ENCODE assay signal across 15 mouse cellular contexts in genomic region chr12:76527245-76527881, GRCm38 (mm10). TPM values are rescaled to one million over a fixed set of nuclear protein-coding genes. Genes with fewer than 3 reads are reported as not detected.
DNase-seq lines count a peak whose midpoint lies in the region; ATAC-seq and TF ChIP-seq lines count a peak whose summit lies in the region.
"Had no signal": no experiment of that assay in that cellular context is flagged by ENCODE, and none has a peak within 500 bp of the region (broad histone marks: within the 10 kb centered on the region; RNA-seq: fewer than 3 reads in every experiment).

No protein-coding gene starts in this region.

- TF ChIP-seq POLR2A in cerebellum, adult 2 months (IDR thresholded peaks at IDR 0.05; ENCODE audit: borderline replicate concordance, insufficient read depth, low read length), result no peak

- no peak overlapping the region for H3K4me3 ChIP-seq in lung, embryonic 16.5 days (ENCODE audit: low read length)
- no peak overlapping the region for H3K4me3 ChIP-seq in cerebellum, adult 2 months (replicated peaks; ENCODE audit: insufficient read depth, low read depth, low read length)
- no peak overlapping the region for H3K4me3 ChIP-seq in midbrain, embryonic 13.5 days (replicated peaks)
- H3K4me3 ChIP-seq: erythroblast, embryonic 14.5 days; limb, embryonic 12.5 days had no signal

- WGBS in lung, embryonic 16.5 days, result 24% methylated on average over 9 of the region's 9 CpGs
- WGBS in cerebellum, adult 2 months, result 84% methylated on average over 9 of the region's 9 CpGs
- 77% methylated on average over 9 of the region's 9 CpGs for WGBS in midbrain, embryonic 13.5 days

- H3K27me3 ChIP-seq in lung, embryonic 16.5 days (ENCODE audit: control insufficient read depth, insufficient read depth, low read depth, low read length), result peaks cover 25% of the 10 kb centered on the region
- no peaks in the 10 kb centered on the region for H3K27me3 ChIP-seq in cerebellum, adult 2 months (ENCODE audit: control insufficient read depth, insufficient read depth, low read length)
- peaks cover 39% of the 10 kb centered on the region for H3K27me3 ChIP-seq in midbrain, embryonic 13.5 days
- H3K27me3 ChIP-seq: Patski had no signal

- H3K9ac ChIP-seq in lung, embryonic 16.5 days (ENCODE audit: low read length), result no peak overlapping the region
- no peak overlapping the region for H3K9ac ChIP-seq in midbrain, embryonic 13.5 days (replicated peaks)
- H3K9ac ChIP-seq: limb, embryonic 12.5 days had no signal

- TF ChIP-seq CTCF in cerebellum, adult 2 months (IDR thresholded peaks at IDR 0.05; ENCODE audit: borderline replicate concordance, insufficient read depth, low read depth, low read length), result no peak

- H3K9me3 ChIP-seq in lung, embryonic 16.5 days (ENCODE audit: control insufficient read depth, low read length), result no peaks in the 10 kb centered on the region
- no peaks in the 10 kb centered on the region for H3K9me3 ChIP-seq in midbrain, embryonic 13.5 days

- no peak overlapping the region for H3K27ac ChIP-seq in lung, embryonic 16.5 days (ENCODE audit: low read length)
- no peak overlapping the region for H3K27ac ChIP-seq in cerebellum, adult 2 months (ENCODE audit: insufficient read depth, low read length)
- H3K27ac ChIP-seq in midbrain, embryonic 13.5 days, result no peak overlapping the region
- H3K27ac ChIP-seq: limb, embryonic 12.5 days had no signal

- H3K4me2 ChIP-seq in lung, embryonic 16.5 days (ENCODE audit: low read depth, low read length), result no peak overlapping the region
- no peak overlapping the region for H3K4me2 ChIP-seq in midbrain, embryonic 13.5 days (replicated peaks)
- H3K4me2 ChIP-seq: limb, embryonic 12.5 days; midbrain, embryonic 11.5 days had no signal

- no peaks in the 10 kb centered on the region for H3K36me3 ChIP-seq in lung, embryonic 16.5 days (ENCODE audit: control insufficient read depth, insufficient read depth, low read length)
- no peaks in the 10 kb centered on the region for H3K36me3 ChIP-seq in midbrain, embryonic 13.5 days
- H3K36me3 ChIP-seq: limb, embryonic 12.5 days had no signal

- H3K4me1 ChIP-seq in lung, embryonic 16.5 days (replicated peaks; ENCODE audit: control insufficient read depth, insufficient read depth, low read length), result peaks cover 30% of the 10 kb centered on the region
- no peaks in the 10 kb centered on the region for H3K4me1 ChIP-seq in cerebellum, adult 2 months (ENCODE audit: control insufficient read depth, insufficient read depth, low read length)
- no peaks in the 10 kb centered on the region for H3K4me1 ChIP-seq in midbrain, embryonic 13.5 days (replicated peaks)

- ATAC-seq in lung, embryonic 16.5 days (ENCODE audit: low read depth), result peak; percentile 79
- peak; percentile 94 for ATAC-seq in neutrophil, adult 5-6 weeks (ENCODE audit: extremely low read depth, insufficient number of reproducible peaks, low FRiP score, poor library complexity, severe bottlenecking)
- no peak for ATAC-seq in midbrain, embryonic 13.5 days
- ATAC-seq: Patski had no signal

- peak; percentile 80 to 88 for DNase-seq in B cell, adult 2 months
- DNase-seq in MEL-GATA-1-ER (ENCODE audit: extremely low read depth, low read depth), result peak; percentile 19
- DNase-seq in cerebellum, adult 2 months, result no peak
- no peak for DNase-seq in embryo, embryonic 10 days (ENCODE audit: low spot score)
- DNase-seq in kidney, adult 9 months, result no peak
- DNase-seq: cerebellum, postnatal 25 days; heart, postnatal 14 days; kidney, postnatal 36 days had no signal

RNA-seq across cellular contexts. Expression of gene Plekhg3, which starts 3.3 kb away (rescaled TPM):
- 6.3 and 7.5 TPM in 2 replicates for polyA plus RNA-seq in lung, embryonic 16.5 days (2015; fragmentation: Nextera tagmentation; extraction: Ambion mirVana)
- total RNA-seq in neutrophil, adult 5-6 weeks (2017), result 47.4 and 51.1 TPM in 2 replicates
- 30.1 and 34.4 TPM in 2 replicates for polyA plus RNA-seq in cerebellum, adult 2 months (2012; rRNA removed)
- polyA plus RNA-seq in midbrain, embryonic 13.5 days (2015; fragmentation: Nextera tagmentation; extraction: Ambion mirVana), result 0.78 and 1.4 TPM in 2 replicates

Comparison
In these comparisons a context has a peak if more than half of its experiments do, and no peak if none do; other contexts are left out.
1. DNase-seq: peak in B cell, adult 2 months (2 of 2) and MEL-GATA-1-ER (single experiment); none in cerebellum, adult 2 months (0 of 2), embryo, embryonic 10 days (single experiment) and kidney, adult 9 months (single experiment).